Mouse (Mus musculus) yolk sac, embryonic 10.5 days (tissue): Measurements from ENCODE around the gene Zfp691.

Experiments
- DNase-seq: peaks from one replicate; pipeline ENCODE4 v3.0.0-alpha.2; 2017; ENCODE audit warnings: low spot score

Gene Zfp691

DNA sequence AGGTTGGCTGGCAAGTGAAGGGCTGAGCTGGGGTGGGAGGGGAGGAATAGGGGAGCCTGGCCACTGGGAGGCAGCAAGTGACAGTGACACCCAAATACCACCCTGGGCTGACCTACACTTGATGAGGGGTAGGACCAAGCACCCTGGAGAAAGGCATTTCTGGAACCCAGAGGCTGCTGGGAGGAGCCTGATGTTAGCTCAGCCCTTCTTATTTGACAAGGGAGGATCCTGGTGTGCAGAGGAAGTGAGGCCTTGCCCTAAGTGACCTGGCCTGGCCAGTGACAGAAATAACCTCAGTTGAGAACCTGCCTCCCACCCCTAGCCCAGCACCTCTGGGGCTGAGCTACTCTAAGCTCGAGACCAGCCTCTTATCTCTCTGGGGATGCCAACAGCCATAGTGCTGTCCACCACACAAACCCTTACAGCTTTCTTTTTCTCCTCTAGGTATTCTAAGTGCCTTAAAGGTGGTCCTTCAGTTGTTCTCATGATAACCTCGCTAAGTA lies 49.2 kb downstream of the Zfp691 start:
- no peak for DNase-seq

DNA sequence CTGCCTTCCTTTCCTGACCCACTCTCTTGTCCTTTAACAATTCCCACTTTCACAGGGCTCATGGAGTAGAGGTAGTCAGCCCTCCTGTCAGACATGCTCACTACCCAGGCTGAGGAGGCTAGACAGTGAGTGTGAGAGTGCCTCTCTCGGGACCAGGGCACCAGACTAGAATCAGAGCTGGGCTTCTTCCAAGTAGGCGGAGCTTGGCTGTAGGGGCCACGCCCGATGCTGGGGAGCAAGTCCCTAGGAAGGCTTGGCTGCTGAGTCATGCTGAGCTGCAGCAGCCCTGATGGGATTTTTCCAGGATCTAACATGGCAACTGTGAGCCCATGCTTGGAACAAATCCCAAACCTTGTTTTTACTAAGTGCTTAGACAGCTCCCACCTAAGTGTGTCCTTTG lies 52.7 kb downstream of the Zfp691 start:
- peak; percentile 50 for DNase-seq

DNA sequence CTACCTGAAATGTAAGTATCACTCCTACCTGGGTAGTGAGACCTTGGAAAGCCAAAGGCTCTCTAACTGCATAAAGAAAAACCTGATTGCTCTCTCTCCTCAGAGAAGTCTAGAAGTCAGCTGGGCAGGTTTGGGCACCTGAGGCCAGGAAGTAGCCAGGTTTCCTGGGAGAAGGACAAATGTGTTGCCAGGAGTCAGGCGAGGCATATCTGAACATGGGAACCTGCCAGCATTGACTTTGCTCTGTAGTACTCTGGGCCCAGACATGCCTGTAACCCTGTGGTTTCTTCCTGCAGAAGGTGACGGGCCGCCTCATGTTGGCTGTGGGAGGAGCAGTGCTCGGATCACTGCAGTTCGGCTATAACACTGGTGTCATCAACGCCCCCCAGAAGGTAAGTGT lies 53.9 kb downstream of the Zfp691 start:
- no peak for DNase-seq
